Mouse (Mus musculus) forebrain, postnatal 0 days (tissue): ENCODE measurements around the gene Nup88. TPM values are rescaled to one million over a fixed set of nuclear protein-coding genes. Genes with fewer than 3 reads are reported as not detected.

ENCODE experiments used
- ATAC-seq: fragments of 200-750 bp; cut with Nextera tagmentation; 2 replicates; pipeline ENCODE4 v1.8.0; 2017; ENCODE audit warnings: mild to moderate bottlenecking, moderate library complexity
- DNase-seq: peaks from one replicate; pipeline ENCODE4 v3.0.0-alpha.2; 2015
- H3K27ac ChIP-seq: fragments of 300-500 bp; sonication (generic); 2 replicates; pipeline ENCODE4 v1.5.1; 2014; ENCODE audit warnings: low read depth, mild to moderate bottlenecking, antibody characterized with exemption, low read length, moderate library complexity, mixed read lengths
- H3K27me3 ChIP-seq: fragments of 300-500 bp; sonication (generic); 2 replicates; pipeline ENCODE4 v1.6.1; 2014; ENCODE audit warnings: mild to moderate bottlenecking, low read length, mixed read lengths; ENCODE audit not compliant: insufficient read depth
- H3K36me3 ChIP-seq: fragments of 300-500 bp; sonication (generic); 2 replicates; pipeline ENCODE4 v1.6.1; 2014; ENCODE audit warnings: mild to moderate bottlenecking, moderate library complexity; ENCODE audit not compliant: insufficient read depth
- H3K4me1 ChIP-seq: fragments of 300-500 bp; sonication (generic); 2 replicates; pipeline ENCODE4 v1.6.1; 2014; ENCODE audit warnings: antibody characterized with exemption; ENCODE audit not compliant: insufficient read depth
- H3K4me2 ChIP-seq: fragments of 300-500 bp; sonication (generic); 2 replicates; pipeline ENCODE4 v1.6.1; 2014; ENCODE audit warnings: low read depth, mild to moderate bottlenecking, moderate library complexity
- H3K4me3 ChIP-seq: fragments of 300-500 bp; sonication (generic); 2 replicates; pipeline ENCODE4 v1.5.1; 2014; ENCODE audit warnings: low read depth, low read length, mixed read lengths
- H3K9ac ChIP-seq: fragments of 300-500 bp; sonication (generic); 2 replicates; pipeline ENCODE4 v1.6.1; 2014; ENCODE audit warnings: mild to moderate bottlenecking
- H3K9me3 ChIP-seq: fragments of 300-500 bp; sonication (generic); 2 replicates; pipeline ENCODE4 v1.6.1; 2016; ENCODE audit warnings: low read length
- CTCF ChIP-seq: sonication (generic); IDR thresholded peaks from 2 replicates; pipeline ENCODE4 v1.5.1; 2016; ENCODE audit warnings: antibody characterized with exemption, control low read depth, low read depth
- WGBS: fragments of 180-500 bp; shearing (Covaris S2); extraction: QIAGEN DNeasy Blood & Tissue Kit; methylation state at CpG from one replicate; pipeline ENCODE4 v1.1.7; 2014; 5-methylcytosine and 5-hydroxymethylcytosine counted together
- polyA plus RNA-seq: library from polyadenylated mRNA; unstranded; fragments of >200 nt; fragmentation: Nextera tagmentation; extraction: Ambion mirVana; gene quantifications from 2 replicates; pipeline ENCODE4 v1.2.1, GENCODE M21; 2015
- total RNA-seq: library from RNA; depleted of rRNA; stranded (reverse); fragments of >200 nt; gene quantifications from 2 replicates; pipeline ENCODE4 v1.2.3, GENCODE M21; 2014

Gene Nup88
- total and polyA plus RNA-seq, 2 experiments from 2014 or later, result 98.1 to 101 TPM

DNA sequence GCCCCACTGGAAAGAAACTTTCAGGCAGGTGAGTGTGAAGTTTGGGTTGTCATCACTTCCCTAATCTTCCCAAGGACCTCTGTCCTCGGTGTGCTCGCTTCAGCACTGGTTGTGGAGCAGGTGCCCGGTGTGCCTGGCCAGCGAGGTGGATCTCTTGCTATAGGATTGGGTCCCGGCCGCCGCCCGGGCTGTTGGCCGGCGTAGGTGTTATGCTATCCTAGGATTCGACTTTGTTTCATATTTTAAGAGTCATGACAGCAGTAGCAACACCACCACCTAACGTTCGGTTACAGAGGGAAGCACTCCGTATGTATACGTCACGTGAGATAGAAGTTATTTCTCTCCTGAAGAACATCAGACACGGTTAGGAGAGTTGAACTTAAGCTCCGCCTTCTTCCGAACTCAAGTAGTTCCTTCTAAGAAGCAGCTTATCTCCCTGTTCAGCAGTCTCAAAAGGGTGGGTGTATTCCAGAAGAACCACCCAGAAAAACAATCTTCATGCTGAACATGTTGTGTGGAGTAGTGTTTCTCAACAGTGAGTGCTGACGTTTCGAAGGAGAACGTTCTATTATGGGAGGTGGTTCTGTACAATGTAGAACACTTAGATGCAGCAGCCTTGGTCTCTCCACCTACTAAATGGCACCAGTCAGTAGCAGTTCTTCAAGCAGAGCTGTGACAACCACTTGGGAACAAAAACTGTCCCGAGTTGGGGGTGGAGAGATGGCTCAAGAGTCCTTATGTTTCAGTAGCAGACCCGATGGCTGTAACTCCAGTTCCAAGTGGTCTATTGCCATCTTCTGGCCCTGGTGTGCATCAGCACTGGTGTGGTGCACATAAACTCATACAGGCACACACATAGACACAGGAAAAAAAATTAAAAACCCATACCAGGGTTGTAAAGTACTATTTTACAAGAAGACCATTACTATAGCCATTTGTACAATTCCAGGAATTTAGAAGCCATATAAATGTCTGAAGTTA is 1.1 kb upstream of the Nup88 start:
- DNase-seq, result no peak
- Histone ChIP-seq H3K4me3 (peak overlapping the region; percentile 92), H3K27me3 (no peaks in the 10 kb centered on the region), H3K27ac (peak overlapping the region; percentile 90), H3K9me3 (no peaks in the 10 kb centered on the region), H3K4me2 (peak overlapping the region; percentile 81), H3K36me3 (peaks cover 30% of the 10 kb centered on the region), H3K4me1 (peaks cover 8% of the 10 kb centered on the region), H3K9ac (peak overlapping the region; percentile 53)
- TF ChIP-seq CTCF, result peak; percentile 52
- WGBS, result 15% methylated on average over 24 of the region's 24 CpGs
- peak; percentile 34 for ATAC-seq

DNA sequence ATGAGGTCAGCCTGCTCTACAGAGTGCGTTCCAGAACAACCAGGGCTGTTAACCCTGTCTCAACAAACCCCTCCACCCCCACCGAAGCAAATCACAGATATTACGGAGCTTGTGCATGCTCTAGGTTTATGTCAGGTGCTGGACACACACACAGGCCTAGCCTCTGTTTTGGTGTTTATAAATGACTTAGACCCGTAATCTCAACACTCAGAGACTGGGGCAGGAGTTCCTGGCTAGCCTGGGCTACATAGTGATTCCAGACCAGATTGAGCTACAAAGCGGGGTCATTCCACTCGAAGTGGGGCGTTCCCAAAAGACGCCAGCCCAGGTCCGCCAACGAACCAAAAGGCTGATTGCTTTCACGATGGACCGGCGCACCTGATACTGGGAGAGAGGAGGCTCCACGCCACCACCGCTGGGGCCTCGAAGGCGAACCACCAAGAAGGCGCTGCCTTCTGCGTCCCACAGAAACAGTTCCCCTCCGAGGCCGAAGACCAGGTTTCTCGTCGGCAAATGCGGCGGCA is 440 bp downstream of the Nup88 start:
- H3K9me3 ChIP-seq, result no peaks in the 10 kb centered on the region
- peak overlapping the region; percentile 92 for H3K4me3 ChIP-seq
- under 1% methylated on average over 25 of the region's 25 CpGs for WGBS
- peak overlapping the region; percentile 78 for H3K9ac ChIP-seq
- DNase-seq, result no peak
- H3K4me2 ChIP-seq, result peak overlapping the region; percentile 72
- peaks cover 8% of the 10 kb centered on the region for H3K4me1 ChIP-seq
- peak overlapping the region; percentile 90 for H3K27ac ChIP-seq
- H3K36me3 ChIP-seq, result peaks cover 29% of the 10 kb centered on the region
- H3K27me3 ChIP-seq, result no peaks in the 10 kb centered on the region
- TF ChIP-seq CTCF, result no peak
- peak; percentile 4; the same call in 1 of the 2 replicates for ATAC-seq

GRCm38 (mm10) chr11:70964222-70964907 is 5.4 kb downstream of the Nup88 start:
- ATAC-seq (no peak), DNase-seq (no peak)
- Histone ChIP-seq H3K9ac (no peak overlapping the region), H3K4me2 (no peak overlapping the region), H3K4me3 (no peak overlapping the region), H3K27me3 (no peaks in the 10 kb centered on the region), H3K9me3 (no peaks in the 10 kb centered on the region), H3K36me3 (peaks cover 61% of the 10 kb centered on the region), H3K27ac (no peak overlapping the region), H3K4me1 (peaks cover 8% of the 10 kb centered on the region)
- TF ChIP-seq CTCF, result no peak
- WGBS, result 74% methylated on average over 4 of the region's 4 CpGs

DNA sequence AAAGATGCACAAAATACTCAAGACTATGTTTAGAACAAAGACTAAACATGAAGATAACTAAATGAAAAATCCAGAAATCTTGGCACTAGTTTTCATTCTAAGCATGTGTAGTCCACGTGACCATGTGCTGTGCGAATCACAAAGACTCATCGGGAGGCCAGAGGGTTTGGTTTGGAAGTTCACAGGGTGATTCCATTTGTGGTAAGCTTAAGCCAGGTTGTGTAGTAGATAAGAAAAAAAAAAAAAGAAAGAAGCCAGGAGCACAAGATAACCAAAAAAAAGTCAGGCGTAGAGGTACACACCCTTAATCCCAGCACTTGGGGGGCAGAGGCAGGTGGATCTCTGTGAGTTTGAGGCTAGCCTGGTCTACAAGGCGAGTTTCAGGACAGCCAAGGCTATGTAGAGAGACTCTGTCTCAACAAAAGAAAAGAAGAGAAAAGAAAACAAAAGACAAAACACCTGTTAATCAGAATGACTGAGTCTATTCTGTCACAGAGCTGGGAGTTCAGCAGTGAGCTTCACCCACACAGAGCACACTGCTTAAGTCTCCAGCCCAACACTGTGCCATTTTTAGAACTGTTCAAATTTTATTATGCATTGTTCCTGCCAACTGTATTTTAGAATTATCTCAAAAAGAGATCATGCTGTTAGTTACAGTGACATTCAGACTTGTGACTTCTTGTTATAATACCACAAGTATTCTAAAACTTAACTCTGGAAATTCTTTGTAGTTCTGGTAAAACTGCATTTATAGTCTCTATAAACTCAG is 8.8 kb downstream of the Nup88 start:
- Histone ChIP-seq H3K4me1 (no peaks in the 10 kb centered on the region), H3K9ac (no peak overlapping the region), H3K27ac (no peak overlapping the region), H3K4me2 (no peak overlapping the region), H3K27me3 (no peaks in the 10 kb centered on the region), H3K9me3 (no peaks in the 10 kb centered on the region), H3K36me3 (peaks cover 83% of the 10 kb centered on the region), H3K4me3 (no peak overlapping the region)
- no peak for ATAC-seq
- WGBS, result 90% methylated on average over 5 of the region's 5 CpGs
- no peak for DNase-seq
- TF ChIP-seq CTCF, result no peak

DNA sequence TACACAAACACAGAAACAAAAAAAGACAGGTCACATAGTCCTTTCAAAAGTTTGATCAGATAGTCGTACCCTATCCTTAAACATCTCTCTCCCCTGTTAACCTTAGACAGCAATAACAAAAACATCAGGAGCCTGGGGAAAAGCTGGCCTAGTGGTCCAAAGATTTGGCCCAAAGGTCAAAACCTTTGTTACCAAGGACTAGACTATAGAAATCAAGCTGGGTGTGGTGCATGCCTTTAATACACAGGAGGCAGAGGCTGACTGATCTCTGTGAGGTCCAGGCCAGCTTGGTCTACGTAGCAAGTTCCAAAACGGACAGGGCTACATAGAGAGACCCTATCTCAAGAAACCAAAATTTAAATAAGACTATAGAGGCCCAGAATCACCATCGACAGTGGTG is 15.1 kb downstream of the Nup88 start:
- TF ChIP-seq CTCF, result no peak
- Histone ChIP-seq H3K9me3 (no peaks in the 10 kb centered on the region), H3K27ac (no peak overlapping the region), H3K27me3 (no peaks in the 10 kb centered on the region), H3K4me3 (no peak overlapping the region), H3K4me1 (no peaks in the 10 kb centered on the region), H3K36me3 (peaks cover 85% of the 10 kb centered on the region), H3K9ac (no peak overlapping the region), H3K4me2 (no peak overlapping the region)
- DNase-seq (no peak), ATAC-seq (no peak)
- WGBS, result 93% methylated on average over 4 of the region's 4 CpGs

DNA sequence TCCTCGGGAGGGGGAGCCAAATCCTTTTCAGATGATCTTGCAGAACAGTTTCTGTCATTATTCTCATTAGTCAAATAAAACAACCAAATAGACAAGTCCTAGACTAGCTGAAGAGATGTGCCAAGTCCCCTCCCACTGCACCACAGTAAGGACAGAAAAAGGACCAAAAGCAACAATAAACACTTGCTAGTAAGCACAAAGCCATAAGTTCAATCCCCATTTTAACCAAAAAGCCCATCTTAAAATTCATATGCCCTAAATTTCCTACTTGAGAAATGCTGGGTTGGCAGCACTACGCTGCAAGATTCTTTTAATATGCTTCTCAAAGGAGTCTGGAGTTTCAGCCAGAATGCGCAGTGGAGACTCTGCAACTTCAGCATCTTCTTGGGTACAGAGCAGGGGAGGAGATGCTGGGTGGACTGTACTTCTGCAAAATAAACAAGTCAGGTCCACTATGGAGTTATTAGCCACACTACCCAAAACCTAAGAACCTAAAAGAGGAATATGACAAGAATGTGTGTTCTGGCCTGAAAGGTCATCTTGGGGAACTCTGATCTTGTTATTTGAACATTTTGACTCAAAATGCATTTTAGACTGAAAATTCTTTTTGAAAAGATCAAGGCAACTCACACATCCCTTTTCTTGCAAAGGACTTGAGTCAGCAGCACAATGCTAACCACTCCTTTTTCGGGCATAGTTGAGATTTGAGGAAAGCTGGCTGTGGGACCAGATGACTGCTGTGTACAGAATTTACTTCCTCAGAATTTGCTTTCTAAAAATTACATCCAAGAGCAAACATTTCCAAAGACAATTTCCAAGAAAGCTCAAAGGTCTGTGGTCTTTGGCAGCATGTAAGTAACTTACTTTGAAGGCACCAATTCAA is 24.6 kb downstream of the Nup88 start:
- WGBS, result 87% methylated on average over 4 of the region's 4 CpGs
- Histone ChIP-seq H3K27me3 (no peaks in the 10 kb centered on the region), H3K36me3 (peaks cover 77% of the 10 kb centered on the region), H3K9me3 (no peaks in the 10 kb centered on the region), H3K27ac (no peak overlapping the region), H3K4me1 (no peaks in the 10 kb centered on the region), H3K9ac (no peak overlapping the region), H3K4me3 (no peak overlapping the region), H3K4me2 (no peak overlapping the region)
- ATAC-seq (no peak), DNase-seq (no peak)
- TF ChIP-seq CTCF, result no peak
